Mouse (Mus musculus) macrophage (primary cell): ENCODE results near the gene Gpr135. TPM values are rescaled to one million over a fixed set of nuclear protein-coding genes. Genes with fewer than 3 reads are reported as not detected.
"Not testable (repeated sequence)": the region's sequence is repeated elsewhere in the genome, so short reads cannot be mapped to it uniquely, and the experiment has no call there.

Experiments used
- H3K27ac ChIP-seq: fragments of 350-480 bp; formaldehyde crosslinking; 2 replicates; pipeline ENCODE4 v1.9.0; 2021
- H3K36me3 ChIP-seq: fragments of 350-480 bp; formaldehyde crosslinking; 2 replicates; pipeline ENCODE4 v1.9.0; 2021; ENCODE audit errors: inconsistent target
- H3K4me3 ChIP-seq: fragments of 350-480 bp; formaldehyde crosslinking; 2 replicates; pipeline ENCODE4 v1.9.0; 2021; ENCODE audit errors: inconsistent target
- H3K79me2 ChIP-seq: fragments of 350-480 bp; formaldehyde crosslinking; 2 replicates; pipeline ENCODE4 v1.9.0; 2021; ENCODE audit errors: inconsistent target
- WGBS: methylation state at CpG from one replicate; pipeline ENCODE4 v1.1.7; 2026; ENCODE audit warnings: inconsistent platforms; ENCODE audit not compliant: missing documents; 5-methylcytosine and 5-hydroxymethylcytosine counted together
- polyA plus RNA-seq: library from polyadenylated mRNA; stranded (reverse); fragments of 250-400 nt; gene quantifications from 3 replicates; pipeline ENCODE4 v1.2.4, GENCODE M21; 2018; ENCODE audit warnings: inconsistent platforms

Gpr135 gene
- polyA plus RNA-seq, 1 experiment from 2014 or later: not detected

- 90% methylated on average over 8 of the region's 9 CpGs for WGBS
- Histone ChIP-seq H3K4me3 (no peak overlapping the region), H3K79me2 (peaks cover 11% of the 10 kb centered on the region; the same call in 1 of the 2 replicates), H3K27ac (no peak overlapping the region), H3K36me3 (no peaks in the 10 kb centered on the region)
Measured at GRCm38 (mm10) chr12:72083265-72083664, 12.3 kb upstream of the Gpr135 start.

GRCm38 (mm10) chr12:72082370-72082769 is 11.4 kb upstream of the Gpr135 start:
- Histone ChIP-seq H3K4me3 (no peak overlapping the region), H3K36me3 (no peaks in the 10 kb centered on the region), H3K27ac (no peak overlapping the region), H3K79me2 (peaks cover 4% of the 10 kb centered on the region; the same call in 1 of the 2 replicates)
- 45% methylated on average over 14 of the region's 18 CpGs for WGBS

DNA sequence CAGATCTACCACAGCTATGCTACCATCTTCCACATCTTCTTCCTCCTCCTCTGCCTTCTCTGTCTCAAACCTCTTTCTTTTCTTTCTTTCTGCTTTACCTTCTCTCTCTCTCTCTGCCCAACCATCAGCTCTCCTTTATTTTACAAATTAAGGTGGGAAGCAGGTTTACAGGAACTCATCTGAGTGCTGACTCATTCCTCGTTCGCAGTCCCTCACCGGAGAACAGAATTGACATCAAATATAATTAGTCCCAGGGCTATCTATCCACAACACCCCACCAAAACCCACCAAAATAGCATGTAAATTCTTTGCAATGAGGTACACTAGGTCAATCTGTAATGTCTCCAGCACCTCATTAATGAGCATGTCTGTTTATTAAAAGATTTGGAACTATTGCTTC is 11.0 kb upstream of the Gpr135 start:
- WGBS: 36% methylated on average over 3 of the region's 3 CpGs
- Histone ChIP-seq H3K36me3 (no peaks in the 10 kb centered on the region), H3K4me3 (no peak overlapping the region), H3K27ac (no peak overlapping the region), H3K79me2 (0 out of 2 replicates have a peak, but pooled peaks cover under 1% of the 10 kb centered on the region)

DNA sequence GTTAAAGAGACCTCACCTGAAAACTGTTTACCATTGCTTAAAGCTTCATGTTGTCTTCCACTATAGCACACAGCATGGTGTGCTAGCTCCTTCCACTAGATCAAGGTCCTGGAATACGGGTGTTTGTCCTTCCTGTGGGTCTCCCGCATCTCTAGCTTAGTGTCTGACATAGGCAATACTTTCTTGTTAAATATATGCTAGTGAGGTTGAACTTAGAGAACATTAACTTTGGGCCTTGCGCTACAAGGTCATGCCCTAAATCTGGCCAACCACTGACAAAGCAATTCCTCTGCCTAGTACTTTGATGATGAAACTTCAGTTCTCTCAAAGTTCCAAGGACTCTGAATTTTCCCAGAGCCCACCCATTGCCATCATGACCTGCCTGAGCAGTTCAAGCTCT is 7.3 kb upstream of the Gpr135 start:
- Histone ChIP-seq H3K4me3 (no peak overlapping the region), H3K27ac (no peak overlapping the region), H3K36me3 (no peaks in the 10 kb centered on the region), H3K79me2 (no peaks in the 10 kb centered on the region)
- WGBS: 100% methylated on average over 3 of the region's 3 CpGs

GRCm38 (mm10) chr12:72069626-72070326 is 1.1 kb downstream of the Gpr135 start:
- H3K79me2 ChIP-seq: no peaks in the 10 kb centered on the region
- no peaks in the 10 kb centered on the region for H3K36me3 ChIP-seq
- 10% methylated on average over 40 of the region's 40 CpGs for WGBS
- H3K27ac ChIP-seq: no peak overlapping the region
- no peak overlapping the region for H3K4me3 ChIP-seq

DNA sequence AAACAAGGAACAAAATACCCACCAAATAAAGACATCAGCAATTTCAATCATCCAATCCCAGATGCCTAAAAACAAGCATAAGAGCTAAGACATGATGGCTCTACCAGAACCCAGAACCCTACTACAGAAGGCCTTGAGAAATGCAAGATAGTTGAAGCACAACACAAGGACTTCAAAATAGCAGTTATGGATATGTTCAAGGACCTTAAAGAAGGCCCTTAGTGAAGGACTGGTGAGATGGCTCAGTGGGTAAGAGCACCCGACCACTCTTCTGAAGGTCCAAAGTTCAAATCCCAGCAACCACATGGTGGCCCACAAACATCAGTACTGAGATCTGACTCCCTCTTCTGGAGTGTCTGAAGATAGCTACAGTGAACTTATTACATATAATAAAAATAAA is 13.1 kb downstream of the Gpr135 start:
- no peaks in the 10 kb centered on the region for H3K36me3 ChIP-seq
- no peak overlapping the region for H3K27ac ChIP-seq
- H3K4me3 ChIP-seq: no peak overlapping the region
- 100% methylated on average over 1 of the region's 1 CpGs for WGBS
- H3K79me2 ChIP-seq: no peaks in the 10 kb centered on the region

GRCm38 (mm10) chr12:72053851-72054250 is 17.1 kb downstream of the Gpr135 start:
- H3K79me2 ChIP-seq: no peaks in the 10 kb centered on the region
- H3K36me3 ChIP-seq: no peaks in the 10 kb centered on the region
- no peak overlapping the region for H3K4me3 ChIP-seq
- WGBS: 75% methylated on average over 6 of the region's 6 CpGs
- no peak overlapping the region for H3K27ac ChIP-seq

- Histone ChIP-seq H3K79me2 (no peaks in the 10 kb centered on the region), H3K36me3 (no peaks in the 10 kb centered on the region), H3K27ac (no peak overlapping the region), H3K4me3 (no peak overlapping the region)
- 57% methylated on average over 6 of the region's 6 CpGs for WGBS
Measured at GRCm38 (mm10) chr12:72053303-72053702, 17.6 kb downstream of the Gpr135 start.

- Histone ChIP-seq H3K4me3 (no peak overlapping the region), H3K36me3 (no peaks in the 10 kb centered on the region), H3K27ac (no peak overlapping the region), H3K79me2 (no peaks in the 10 kb centered on the region)
- 85% methylated on average over 6 of the region's 6 CpGs for WGBS
Measured at GRCm38 (mm10) chr12:72052571-72052970, 18.4 kb downstream of the Gpr135 start.

DNA sequence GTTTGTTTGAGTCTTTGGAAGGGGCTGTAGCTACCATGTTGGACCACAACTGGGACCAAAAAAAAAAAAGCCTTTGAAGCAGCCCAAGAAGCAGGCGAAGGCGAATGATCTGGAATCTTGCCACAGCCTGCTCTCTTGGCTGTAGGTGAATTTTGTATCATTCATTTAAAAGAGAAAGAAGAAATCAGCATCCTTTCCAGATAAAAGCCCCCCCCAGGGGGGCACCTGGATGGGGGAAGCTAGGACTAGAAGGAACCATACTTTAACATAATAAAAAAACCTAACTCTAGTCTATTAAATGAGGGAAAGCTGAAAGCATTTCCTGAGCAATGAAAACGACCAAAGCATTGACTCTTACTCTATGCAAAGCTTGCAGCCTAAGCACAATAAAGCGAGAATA is 20.1 kb downstream of the Gpr135 start:
- H3K36me3 ChIP-seq: no peaks in the 10 kb centered on the region
- no peak overlapping the region for H3K4me3 ChIP-seq
- 85% methylated on average over 4 of the region's 4 CpGs for WGBS
- H3K27ac ChIP-seq: no peak overlapping the region
- no peaks in the 10 kb centered on the region for H3K79me2 ChIP-seq

DNA sequence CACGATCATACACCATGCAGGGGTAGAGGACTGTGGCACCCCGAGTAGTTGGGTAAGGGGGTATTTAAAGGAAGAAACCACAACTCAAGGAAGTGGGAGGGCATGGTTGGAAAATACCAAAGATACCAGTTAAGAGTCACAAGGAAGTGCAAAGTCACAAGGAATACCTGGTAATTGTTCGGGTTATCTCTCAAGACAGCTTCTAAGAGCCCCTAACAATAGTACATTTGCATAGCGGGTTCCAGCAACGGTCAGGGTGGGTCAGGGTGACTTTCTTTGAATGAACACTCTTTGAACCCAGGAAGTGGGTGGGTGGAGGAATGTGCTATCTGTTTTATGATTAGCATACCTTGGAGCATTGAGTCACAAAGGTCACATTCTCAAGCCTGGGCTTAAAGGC is 20.8 kb downstream of the Gpr135 start:
- H3K4me3 ChIP-seq, H3K36me3 ChIP-seq, H3K79me2 ChIP-seq, H3K27ac ChIP-seq: not testable (repeated sequence)
- WGBS: 95% methylated on average over 5 of the region's 5 CpGs

GRCm38 (mm10) chr12:72047513-72047912 is 23.4 kb downstream of the Gpr135 start:
- 0% methylated on average over 2 of the region's 2 CpGs for WGBS
- Histone ChIP-seq H3K79me2 (no peaks in the 10 kb centered on the region), H3K4me3 (no peak overlapping the region), H3K36me3 (no peaks in the 10 kb centered on the region), H3K27ac (no peak overlapping the region)

GRCm38 (mm10) chr12:72041238-72041637 is 29.7 kb downstream of the Gpr135 start:
- Histone ChIP-seq H3K79me2 (no peaks in the 10 kb centered on the region), H3K36me3 (no peaks in the 10 kb centered on the region), H3K4me3 (no peak overlapping the region), H3K27ac (no peak overlapping the region)
- 86% methylated on average over 2 of the region's 3 CpGs for WGBS

GRCm38 (mm10) chr12:72039501-72039900 is 31.4 kb downstream of the Gpr135 start:
- Histone ChIP-seq H3K79me2 (no peaks in the 10 kb centered on the region), H3K27ac (no peak overlapping the region), H3K36me3 (no peaks in the 10 kb centered on the region), H3K4me3 (no peak overlapping the region)
- WGBS: 91% methylated on average over 8 of the region's 8 CpGs

GRCm38 (mm10) chr12:72038866-72039265 is 32.1 kb downstream of the Gpr135 start:
- Histone ChIP-seq H3K79me2 (no peaks in the 10 kb centered on the region), H3K27ac (no peak overlapping the region), H3K4me3 (no peak overlapping the region), H3K36me3 (no peaks in the 10 kb centered on the region)
- 100% methylated on average over 2 of the region's 2 CpGs for WGBS

GRCm38 (mm10) chr12:72037049-72037448 is 33.9 kb downstream of the Gpr135 start:
- Histone ChIP-seq H3K36me3 (no peaks in the 10 kb centered on the region), H3K4me3 (no peak overlapping the region), H3K27ac (no peak overlapping the region), H3K79me2 (no peaks in the 10 kb centered on the region)
- WGBS: 87% methylated on average over 6 of the region's 6 CpGs
